17 mouse cellular contexts compared by ENCODE assay signal in the genomic region with DNA sequence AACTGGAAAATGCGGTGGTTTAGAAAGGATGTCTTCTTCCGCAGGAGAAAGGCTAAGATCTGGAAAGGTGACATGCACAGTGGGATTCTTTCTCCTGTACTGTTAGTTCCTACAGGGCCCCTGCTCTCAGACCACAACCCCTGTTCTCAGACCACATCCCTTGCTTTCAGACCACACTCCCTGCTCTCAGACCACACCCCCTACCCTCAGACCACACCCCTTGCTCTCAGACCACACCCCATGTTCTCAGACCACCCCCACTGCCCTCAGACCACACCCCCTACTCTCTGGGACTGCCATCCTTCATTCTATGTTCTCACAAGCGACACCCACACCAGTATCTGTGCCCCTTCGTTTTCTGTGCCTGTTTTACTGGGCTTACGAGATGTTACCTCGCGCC.
DNase-seq lines count a peak whose midpoint lies in the region; ATAC-seq and TF ChIP-seq lines count a peak whose summit lies in the region.
"Had no signal": no experiment of that assay in that cellular context is flagged by ENCODE, and none has a peak within 500 bp of the region (broad histone marks: within the 10 kb centered on the region; RNA-seq: fewer than 3 reads in every experiment).

No protein-coding gene starts in this region.

- TF ChIP-seq CTCF in MEL (IDR thresholded peaks at IDR 0.05 in 2 of 3, conservative IDR thresholded peaks at IDR 0.05 in 1 of 3; ENCODE audit: control insufficient read depth in 1 of 3, insufficient read depth in 1 of 3, low read depth in 2 of 3, low read length in 3 of 3, poor library complexity in 1 of 3, severe bottlenecking in 1 of 3): no peak

- no peak for TF ChIP-seq EP300 in MEL (IDR thresholded peaks at IDR 0.05; ENCODE audit: low read depth in 1 of 2, low read length in 2 of 2)

- WGBS in liver, embryonic 12.5 days (ENCODE audit: insufficient replicate concordance): 38% methylated on average over 7 of the region's 7 CpGs
- WGBS in forebrain, embryonic 15.5 days: 69% methylated on average over 7 of the region's 7 CpGs

- TF ChIP-seq POLR2A in MEL (IDR thresholded peaks at IDR 0.05; ENCODE audit: control insufficient read depth in 1 of 2, insufficient read depth in 1 of 2, low read depth in 1 of 2, low read length in 2 of 2, poor library complexity in 1 of 2): no peak

- H3K4me1 ChIP-seq in MEL (ENCODE audit: control insufficient read depth in 1 of 2, insufficient read depth in 2 of 2, low read length in 2 of 2): no peaks in the 10 kb centered on the region
- peaks cover 4% of the 10 kb centered on the region; the same call in 1 of the 2 replicates for H3K4me1 ChIP-seq in liver, embryonic 12.5 days
- no peaks in the 10 kb centered on the region for H3K4me1 ChIP-seq in forebrain, embryonic 15.5 days
- H3K4me1 ChIP-seq: hindbrain, embryonic 15.5 days; midbrain, embryonic 15.5 days; neural tube, embryonic 12.5 days had no signal

- no peaks in the 10 kb centered on the region for H3K9me3 ChIP-seq in MEL (replicated peaks; ENCODE audit: insufficient read depth, low read length)
- H3K9me3 ChIP-seq in liver, embryonic 12.5 days (replicated peaks): no peaks in the 10 kb centered on the region
- H3K9me3 ChIP-seq in forebrain, embryonic 15.5 days: no peaks in the 10 kb centered on the region
- H3K9me3 ChIP-seq: hindbrain, embryonic 15.5 days; midbrain, embryonic 15.5 days; neural tube, embryonic 12.5 days had no signal

- H3K4me3 ChIP-seq in MEL (ENCODE audit: control insufficient read depth in 1 of 2, insufficient read depth in 1 of 2, low read depth in 2 of 2, low read length in 2 of 2): no peak overlapping the region
- H3K4me3 ChIP-seq in liver, embryonic 12.5 days: no peak overlapping the region
- H3K4me3 ChIP-seq in forebrain, embryonic 15.5 days: no peak overlapping the region
- H3K4me3 ChIP-seq: hindbrain, embryonic 15.5 days; midbrain, embryonic 15.5 days; neural tube, embryonic 12.5 days had no signal

- H3K27ac ChIP-seq in MEL (ENCODE audit: control insufficient read depth, low read depth, low read length): no peak overlapping the region
- H3K27ac ChIP-seq in liver, embryonic 12.5 days: no peak overlapping the region
- H3K27ac ChIP-seq in forebrain, embryonic 15.5 days (replicated peaks): no peak overlapping the region
- H3K27ac ChIP-seq: hindbrain, embryonic 15.5 days; midbrain, embryonic 15.5 days; neural tube, embryonic 12.5 days; stomach, postnatal 0 days had no signal

- H3K36me3 ChIP-seq in MEL (ENCODE audit: control insufficient read depth in 1 of 2, insufficient read depth in 2 of 2, low read length in 2 of 2): peaks cover 0 to 1% of the 10 kb centered on the region in 2 experiments; a peak in 1 of 4 replicates
- H3K36me3 ChIP-seq in liver, embryonic 12.5 days: no peaks in the 10 kb centered on the region
- H3K36me3 ChIP-seq in forebrain, embryonic 15.5 days: no peaks in the 10 kb centered on the region
- H3K36me3 ChIP-seq: hindbrain, embryonic 15.5 days; midbrain, embryonic 15.5 days; neural tube, embryonic 12.5 days had no signal

- TF ChIP-seq RAD21 in MEL (IDR thresholded peaks at IDR 0.05; ENCODE audit: low read depth, low read length): no peak

- no peaks in the 10 kb centered on the region for H3K79me2 ChIP-seq in MEL (ENCODE audit: control insufficient read depth, insufficient read depth, low read length, poor library complexity)

- no peak overlapping the region for H3K9ac ChIP-seq in MEL (ENCODE audit: control insufficient read depth, low read depth, low read length, poor library complexity, severe bottlenecking)
- no peak overlapping the region for H3K9ac ChIP-seq in liver, embryonic 12.5 days
- H3K9ac ChIP-seq in forebrain, embryonic 15.5 days (replicated peaks): no peak overlapping the region
- H3K9ac ChIP-seq: hindbrain, embryonic 15.5 days; midbrain, embryonic 15.5 days; neural tube, embryonic 12.5 days had no signal

- peak; percentile 49 for ATAC-seq in liver, embryonic 12.5 days
- ATAC-seq in inflammation-experienced regulatory T-cells, adult 6 months: no peak
- no peak for ATAC-seq in forebrain, embryonic 15.5 days (replicated peaks)
- ATAC-seq: lung, postnatal 0 days; midbrain, embryonic 15.5 days had no signal

- peak; percentile 59 for DNase-seq in heart, adult 11 months
- no peak for DNase-seq in heart, adult 8-10 months (ENCODE audit: low spot score)
- DNase-seq in MEL (ENCODE audit: low read depth, low spot score): peak; percentile 23
- DNase-seq in thymus, postnatal 0 days (ENCODE audit: low spot score): peak; percentile 79
- no peak for DNase-seq in lung, postnatal 10 days
- DNase-seq: adrenal gland, postnatal 14 days; gastrocnemius, postnatal 25 days; kidney, adult 9 months; spleen, adult 18-20 months had no signal

- no peak overlapping the region for H3K4me2 ChIP-seq in liver, embryonic 12.5 days
- no peak overlapping the region for H3K4me2 ChIP-seq in forebrain, embryonic 15.5 days (replicated peaks)
- H3K4me2 ChIP-seq: hindbrain, embryonic 15.5 days; midbrain, embryonic 15.5 days; neural tube, embryonic 12.5 days had no signal

- H3K27me3 ChIP-seq in MEL (ENCODE audit: control insufficient read depth in 1 of 2, insufficient read depth in 2 of 2, low read length in 2 of 2): no peaks in the 10 kb centered on the region
- no peaks in the 10 kb centered on the region for H3K27me3 ChIP-seq in liver, embryonic 12.5 days (replicated peaks)
- H3K27me3 ChIP-seq in forebrain, embryonic 15.5 days: no peaks in the 10 kb centered on the region
- H3K27me3 ChIP-seq: hindbrain, embryonic 15.5 days; midbrain, embryonic 15.5 days; neural tube, embryonic 12.5 days had no signal

TF ChIP-seq in MEL, 35 proteins besides CTCF, POLR2A, EP300 and RAD21:
- TF ChIP-seq MAZ (IDR thresholded peaks at IDR 0.05; ENCODE audit: low read depth, low read length): no peak
- no peak for TF ChIP-seq JUND (IDR thresholded peaks at IDR 0.05; ENCODE audit: low read depth, low read length)
- no peak for TF ChIP-seq GATA1 (IDR thresholded peaks at IDR 0.05; ENCODE audit: low read depth, low read length)
- no peak for TF ChIP-seq SIN3A (IDR thresholded peaks at IDR 0.05; ENCODE audit: low read length)
- TF ChIP-seq ZKSCAN1 (IDR thresholded peaks at IDR 0.05; ENCODE audit: low read depth, low read length): no peak
- no peak for TF ChIP-seq MXI1 (IDR thresholded peaks at IDR 0.05; ENCODE audit: low read depth, low read length)
- TF ChIP-seq MYB (IDR thresholded peaks at IDR 0.05; ENCODE audit: low read depth, low read length): no peak
- no peak for TF ChIP-seq USF2 (IDR thresholded peaks at IDR 0.05; ENCODE audit: borderline replicate concordance in 1 of 2, insufficient read depth in 1 of 2, low read depth in 1 of 2, low read length in 2 of 2)
- no peak for TF ChIP-seq UBTF (IDR thresholded peaks at IDR 0.05; ENCODE audit: borderline replicate concordance, insufficient read depth, low read depth, low read length)
- no peak for TF ChIP-seq TCF12 (IDR thresholded peaks at IDR 0.05; ENCODE audit: low read depth, low read length)
- TF ChIP-seq TBP (IDR thresholded peaks at IDR 0.05; ENCODE audit: low read depth, low read length): no peak
- TF ChIP-seq NRF1 (IDR thresholded peaks at IDR 0.05; ENCODE audit: insufficient read depth, low read depth, low read length, poor library complexity, severe bottlenecking): no peak
- no peak for TF ChIP-seq ELF1 (IDR thresholded peaks at IDR 0.05; ENCODE audit: low read depth, low read length)
- no peak for TF ChIP-seq POLR2AphosphoS5 (IDR thresholded peaks at IDR 0.05; ENCODE audit: borderline replicate concordance, low read depth, low read length)
- no peak for TF ChIP-seq ZC3H11A (IDR thresholded peaks at IDR 0.05; ENCODE audit: low read depth, low read length)
- no peak for TF ChIP-seq USF1 (IDR thresholded peaks at IDR 0.05; ENCODE audit: low read depth, low read length)
- TF ChIP-seq CHD2 (IDR thresholded peaks at IDR 0.05; ENCODE audit: low read length): no peak
- no peak for TF ChIP-seq CHD1 (IDR thresholded peaks at IDR 0.05; ENCODE audit: low read depth, low read length)
- no peak for TF ChIP-seq ZNF384 (IDR thresholded peaks at IDR 0.05; ENCODE audit: low read depth, low read length)
- TF ChIP-seq NELFE (IDR thresholded peaks at IDR 0.05; ENCODE audit: low read depth, low read length): no peak

Comparison
In these comparisons a context has a peak if more than half of its experiments do, and no peak if none do; other contexts are left out.
1. DNase-seq: peak in heart, adult 11 months (single experiment), MEL (single experiment) and thymus, postnatal 0 days (single experiment); none in heart, adult 8-10 months (single experiment) and lung, postnatal 10 days (single experiment).